Mouse (Mus musculus) thymus, adult 2 months (tissue): ENCODE data around the gene Rhoc. TPM values are rescaled to one million over a fixed set of nuclear protein-coding genes. Genes with fewer than 3 reads are reported as not detected.

Experiments used
- DNase-seq: peaks from one replicate; pipeline ENCODE4 v3.0.0; 2021
- H3K27ac ChIP-seq: fragments of 200-500 bp; 2 replicates; pipeline ENCODE4 v1.5.1; 2012; ENCODE audit warnings: low read length, control low read depth; ENCODE audit not compliant: control insufficient read depth, insufficient read depth
- H3K27me3 ChIP-seq: fragments of 200-500 bp; 2 replicates; pipeline ENCODE4 v1.6.1; 2012; ENCODE audit warnings: mild to moderate bottlenecking, low read length, moderate library complexity, mixed read lengths; ENCODE audit not compliant: control insufficient read depth, insufficient read depth
- H3K36me3 ChIP-seq: fragments of 200-500 bp; 2 replicates; pipeline ENCODE4 v1.6.1; 2012; ENCODE audit warnings: mild to moderate bottlenecking, low read length, moderate library complexity; ENCODE audit not compliant: control insufficient read depth, insufficient read depth
- H3K4me1 ChIP-seq: fragments of 200-500 bp; replicated peaks from 2 replicates; pipeline ENCODE4 v1.6.1; 2012; ENCODE audit warnings: low read length; ENCODE audit not compliant: control insufficient read depth, insufficient read depth
- H3K4me3 ChIP-seq: fragments of 200-500 bp; 2 replicates; pipeline ENCODE4 v1.5.1; 2012; ENCODE audit warnings: mild to moderate bottlenecking, low read length, control low read depth, moderate library complexity; ENCODE audit not compliant: control insufficient read depth, insufficient read depth
- CTCF ChIP-seq: fragments of 200-500 bp; IDR thresholded peaks from 2 replicates; pipeline ENCODE4 v1.5.1; 2012; ENCODE audit warnings: mild to moderate bottlenecking, control low read depth, low read length, moderate library complexity, borderline replicate concordance; ENCODE audit not compliant: control insufficient read depth, poor library complexity, insufficient read depth; ENCODE audit errors: extremely low read depth
- POLR2A ChIP-seq: fragments of 200-500 bp; IDR thresholded peaks from 2 replicates; pipeline ENCODE4 v1.6.1; 2012; ENCODE audit warnings: mild to moderate bottlenecking, low read length, control low read depth, moderate library complexity; ENCODE audit not compliant: control insufficient read depth, poor library complexity, insufficient read depth; ENCODE audit errors: extremely low read depth
- WGBS: fragments of 180-500 bp; shearing (Covaris S2); methylation state at CpG from one replicate; pipeline ENCODE4 v1.1.7; 2018; 5-methylcytosine and 5-hydroxymethylcytosine counted together
- polyA plus RNA-seq: library from polyadenylated mRNA; depleted of rRNA; stranded (reverse); fragments of >200 nt; gene quantifications from 2 replicates; pipeline ENCODE4 v1.2.3, GENCODE M21; 2012

The Rhoc gene
- polyA plus RNA-seq, 1 experiment, result 23.5 TPM

DNA sequence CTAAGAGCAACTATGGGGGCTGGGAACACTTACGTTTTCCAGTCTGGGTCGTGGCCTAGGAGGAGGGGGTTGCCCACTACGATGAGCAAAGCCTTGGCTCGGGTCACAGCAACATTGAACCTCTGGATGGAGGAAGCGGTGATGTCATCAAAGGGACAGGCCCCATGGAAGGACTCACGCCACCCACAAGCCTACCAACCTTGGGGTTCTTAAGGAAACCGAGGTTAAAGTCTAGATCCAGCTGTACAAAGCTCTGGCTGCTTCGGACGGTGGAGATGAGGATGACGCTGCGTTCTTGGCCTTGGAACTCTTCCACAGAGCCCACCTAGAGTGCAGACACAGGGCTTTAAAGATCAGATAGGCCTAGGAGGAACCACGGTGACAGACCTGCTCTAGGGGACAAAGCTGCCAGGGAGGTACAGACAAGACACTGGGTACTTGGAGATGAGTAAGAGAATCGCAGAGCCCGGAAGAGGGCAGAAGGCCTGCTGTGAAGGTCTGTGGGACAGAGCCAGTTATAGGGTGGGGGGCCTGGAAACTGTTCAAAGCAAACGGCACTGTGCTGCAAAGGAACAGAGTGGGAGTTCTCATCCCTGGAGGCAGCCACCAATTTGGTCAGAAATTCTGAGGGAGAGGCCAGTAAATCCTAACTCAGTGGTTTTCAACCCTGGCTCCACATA is 7.6 kb downstream of the Rhoc start:
- WGBS, result 79% methylated on average over 15 of the region's 15 CpGs
- H3K4me3 ChIP-seq, result no peak overlapping the region
- H3K36me3 ChIP-seq, result peaks cover 30% of the 10 kb centered on the region
- no peaks in the 10 kb centered on the region for H3K4me1 ChIP-seq
- H3K27ac ChIP-seq, result no peak overlapping the region
- TF ChIP-seq POLR2A (no peak), CTCF (no peak)
- H3K27me3 ChIP-seq, result no peaks in the 10 kb centered on the region
- DNase-seq, result no peak

DNA sequence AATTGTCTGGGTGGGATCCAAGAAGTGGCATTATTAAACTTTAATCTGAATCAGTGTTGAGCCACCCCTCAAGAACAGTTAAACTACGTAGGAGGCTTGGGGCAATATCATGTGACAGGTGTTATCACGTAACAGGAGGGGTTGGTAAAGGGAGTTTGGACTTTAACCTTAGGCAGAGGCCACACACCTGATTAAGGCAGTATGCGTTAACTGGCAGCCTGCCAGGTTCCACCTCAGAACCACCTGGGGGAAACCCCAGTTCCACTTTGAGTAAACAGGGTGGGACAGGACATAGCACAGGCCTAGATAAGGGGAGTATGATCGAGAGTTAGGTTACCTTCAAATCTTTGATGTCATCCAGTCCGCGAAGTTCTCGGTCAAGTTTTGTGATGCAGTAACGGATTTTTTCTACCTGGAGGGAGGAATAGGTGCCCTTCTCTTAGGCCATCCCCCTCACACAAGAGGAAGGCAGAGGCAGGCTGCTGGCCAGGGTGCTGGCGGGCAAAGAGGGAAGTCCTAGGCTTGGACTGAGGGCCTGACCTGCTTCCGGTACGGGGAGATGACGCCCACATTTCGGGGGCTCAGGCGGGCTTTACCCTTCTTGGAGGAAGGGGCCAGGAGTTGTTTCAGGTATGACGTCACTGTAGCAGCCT is 8.4 kb downstream of the Rhoc start:
- TF ChIP-seq POLR2A, result no peak
- no peak for TF ChIP-seq CTCF
- WGBS, result 90% methylated on average over 15 of the region's 15 CpGs
- DNase-seq, result no peak
- no peak overlapping the region for H3K4me3 ChIP-seq
- no peaks in the 10 kb centered on the region for H3K27me3 ChIP-seq
- no peaks in the 10 kb centered on the region for H3K4me1 ChIP-seq
- H3K36me3 ChIP-seq, result peaks cover 37% of the 10 kb centered on the region
- no peak overlapping the region for H3K27ac ChIP-seq

- Histone ChIP-seq H3K4me3 (no peak overlapping the region), H3K36me3 (peaks cover 50% of the 10 kb centered on the region), H3K4me1 (no peaks in the 10 kb centered on the region), H3K27me3 (no peaks in the 10 kb centered on the region), H3K27ac (no peak overlapping the region)
- WGBS, result 97% methylated on average over 11 of the region's 11 CpGs
- no peak for TF ChIP-seq POLR2A
- no peak for TF ChIP-seq CTCF
- DNase-seq, result no peak
These were observed 12.5 kb downstream of the Rhoc start for GRCm38 (mm10) chr3:104800681-104801080.

DNA sequence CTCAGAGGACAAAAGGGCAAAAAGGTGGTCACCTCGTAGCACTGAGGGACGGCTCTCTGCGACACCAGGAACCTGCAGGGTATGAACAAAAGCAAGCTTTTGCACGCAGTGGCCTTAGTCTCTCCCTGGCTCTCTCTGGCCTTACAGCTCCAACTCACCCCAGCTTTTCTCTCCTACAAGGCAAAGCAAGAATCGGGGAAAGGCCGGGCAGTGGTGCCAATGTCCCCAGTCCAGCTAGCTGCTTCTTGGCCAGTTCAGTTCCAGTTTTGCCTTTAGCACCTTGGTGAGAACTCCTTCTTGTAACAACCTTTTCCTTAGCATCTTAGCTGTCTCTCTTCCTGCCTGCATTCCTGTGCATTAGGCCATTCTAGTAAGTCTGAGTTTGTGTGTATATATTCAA is 13.3 kb downstream of the Rhoc start:
- no peak for TF ChIP-seq POLR2A
- no peak for TF ChIP-seq CTCF
- no peaks in the 10 kb centered on the region for H3K27me3 ChIP-seq

GRCm38 (mm10) chr3:104804312-104804711 is 16.1 kb downstream of the Rhoc start:
- no peak overlapping the region for H3K27ac ChIP-seq
- TF ChIP-seq POLR2A, result no peak
- TF ChIP-seq CTCF, result no peak
- H3K4me3 ChIP-seq, result no peak overlapping the region
- no peaks in the 10 kb centered on the region for H3K4me1 ChIP-seq
- H3K27me3 ChIP-seq, result no peaks in the 10 kb centered on the region
- WGBS, result over 99% methylated on average over 10 of the region's 10 CpGs
- H3K36me3 ChIP-seq, result peaks cover 37% of the 10 kb centered on the region
- no peak for DNase-seq

More for the DNA sequence above, 13.3 kb downstream of the Rhoc start:
- WGBS, result 96% methylated on average over 6 of the region's 6 CpGs
- Histone ChIP-seq H3K36me3 (peaks cover 42% of the 10 kb centered on the region), H3K4me3 (no peak overlapping the region), H3K4me1 (no peaks in the 10 kb centered on the region), H3K27ac (no peak overlapping the region)
- DNase-seq, result no peak

DNA sequence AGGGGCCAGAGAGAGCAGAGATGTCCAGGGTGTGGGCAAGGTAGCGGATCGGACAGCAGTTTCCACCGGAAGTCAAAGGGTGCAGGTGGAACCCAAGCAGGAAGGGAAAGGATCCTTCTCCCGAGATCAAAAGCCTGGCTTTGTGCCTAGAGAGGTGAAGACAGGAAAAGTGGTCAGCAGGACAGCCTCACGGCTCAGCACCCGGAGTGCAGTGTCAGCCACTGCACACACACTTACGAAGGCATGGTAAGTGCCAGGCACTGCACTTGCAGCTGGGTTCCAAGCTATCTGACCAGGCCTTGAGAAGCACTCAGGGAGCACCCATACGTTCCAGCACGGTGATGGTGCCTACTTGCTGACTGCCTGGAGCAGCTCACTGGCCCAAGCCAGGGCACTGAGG is 17.4 kb downstream of the Rhoc start:
- no peaks in the 10 kb centered on the region for H3K4me1 ChIP-seq
- 92% methylated on average over 9 of the region's 9 CpGs for WGBS
- no peak for TF ChIP-seq CTCF
- TF ChIP-seq POLR2A, result no peak
- no peak for DNase-seq
- H3K36me3 ChIP-seq, result peaks cover 27% of the 10 kb centered on the region
- no peak overlapping the region for H3K27ac ChIP-seq
- no peak overlapping the region for H3K4me3 ChIP-seq
- H3K27me3 ChIP-seq, result no peaks in the 10 kb centered on the region
